Mouse (Mus musculus) layer of hippocampus, adult 18-20 months (tissue): ENCODE measurements around the gene Nol4l. TPM values are rescaled to one million over a fixed set of nuclear protein-coding genes. Genes with fewer than 3 reads are reported as not detected.
"Not testable (repeated sequence)": the region's sequence is repeated elsewhere in the genome, so short reads cannot be mapped to it uniquely, and the experiment has no call there.

Experiments
- DNase-seq, 2 experiments: peaks; one replicate each; pipeline ENCODE4 v3.0.0; 2022; ENCODE audit warnings: low spot score in 2 of 2
- total RNA-seq, 2 experiments: library from RNA; stranded (reverse); gene quantifications; 2 replicates each; pipeline ENCODE4 v1.2.3; 2021

Gene Nol4l
- total RNA-seq, 2 experiments from 2014 or later = 46.5 to 48.1 TPM

DNA sequence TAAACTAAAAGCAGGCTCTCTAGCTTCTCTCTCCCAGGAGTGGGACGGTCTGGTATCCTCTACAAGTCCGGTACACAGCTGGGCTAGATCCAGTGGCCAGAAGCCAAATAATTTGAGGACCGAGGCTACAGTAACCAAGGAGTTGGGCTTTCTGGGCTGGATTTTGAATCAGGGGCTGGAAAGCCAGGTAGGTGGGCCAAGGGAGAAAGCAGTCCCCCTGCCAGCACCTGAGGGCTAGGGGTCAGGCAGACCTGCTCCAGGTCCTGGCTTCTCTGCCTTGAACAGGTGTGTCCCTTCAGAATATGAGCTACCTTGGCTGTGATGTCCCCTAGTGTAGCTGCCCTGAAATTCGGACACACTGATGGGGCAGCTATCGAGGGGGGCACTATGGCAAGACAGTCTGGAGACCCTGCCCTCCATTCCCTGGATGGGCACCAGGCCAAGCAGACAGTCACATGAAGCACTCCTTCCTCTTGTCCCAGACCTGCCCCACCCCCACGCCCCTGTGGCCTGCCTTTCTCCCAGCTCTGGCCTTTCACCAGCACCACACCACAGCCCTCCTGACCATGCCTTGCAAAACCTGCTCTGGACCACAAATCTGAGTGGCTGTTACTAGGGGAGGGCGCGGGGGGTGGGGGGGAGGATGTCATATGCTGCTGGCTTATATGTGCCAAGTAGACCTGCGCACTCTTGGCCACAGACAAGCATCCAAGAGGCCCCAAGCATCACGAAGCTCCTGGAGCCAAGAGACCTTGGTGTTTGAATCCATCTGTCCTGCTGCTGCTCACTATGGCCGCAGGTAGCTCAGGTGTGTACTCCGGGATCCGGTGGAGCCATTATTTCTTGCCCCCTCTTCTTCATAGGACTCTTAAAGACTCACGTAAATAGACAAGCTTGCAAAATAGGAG, 17.1 kb downstream of the Nol4l start:
- DNase-seq = no peak

DNA sequence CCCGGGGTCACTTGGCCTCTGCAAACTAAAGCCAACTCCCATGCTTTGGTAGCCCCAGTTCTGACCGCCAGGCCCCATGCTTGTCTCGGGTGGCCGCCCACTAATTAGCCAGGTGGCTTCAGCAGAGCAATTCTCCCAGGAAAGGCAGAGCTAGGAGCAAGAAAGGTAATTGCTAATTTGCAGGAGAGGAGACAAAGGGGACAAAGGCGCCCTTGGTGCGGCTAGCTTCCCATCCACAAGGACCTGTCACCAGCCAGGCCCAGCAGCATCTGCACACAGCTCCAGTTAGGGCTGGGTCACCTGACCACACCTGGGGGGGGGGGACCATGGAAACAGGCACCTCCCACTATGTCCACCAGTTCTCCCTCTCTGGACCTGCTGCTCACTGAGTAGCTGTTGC, 18.2 kb downstream of the Nol4l start:
- no peak for DNase-seq

DNA sequence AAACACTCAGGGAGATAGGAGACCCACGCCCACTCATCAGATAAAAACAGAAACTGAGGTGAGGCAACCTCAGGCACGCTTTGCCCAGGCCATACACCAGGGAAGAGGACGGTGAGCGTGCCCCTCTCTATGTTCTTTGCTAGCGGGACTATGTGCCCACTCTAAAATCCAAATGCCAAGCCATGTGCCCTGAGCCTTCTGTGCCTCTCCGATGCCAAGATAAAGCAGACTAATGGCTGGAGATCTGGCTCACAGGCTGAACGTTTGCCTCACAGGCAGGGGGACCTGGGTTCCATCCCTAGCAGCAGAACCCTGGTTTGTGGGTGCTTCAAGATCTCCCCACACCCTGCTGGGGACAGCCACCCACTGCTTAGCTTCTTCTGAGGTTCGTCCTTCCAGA, 19.6 kb downstream of the Nol4l start:
- peak in 1 of 2 experiments; percentile 66 for DNase-seq

DNA sequence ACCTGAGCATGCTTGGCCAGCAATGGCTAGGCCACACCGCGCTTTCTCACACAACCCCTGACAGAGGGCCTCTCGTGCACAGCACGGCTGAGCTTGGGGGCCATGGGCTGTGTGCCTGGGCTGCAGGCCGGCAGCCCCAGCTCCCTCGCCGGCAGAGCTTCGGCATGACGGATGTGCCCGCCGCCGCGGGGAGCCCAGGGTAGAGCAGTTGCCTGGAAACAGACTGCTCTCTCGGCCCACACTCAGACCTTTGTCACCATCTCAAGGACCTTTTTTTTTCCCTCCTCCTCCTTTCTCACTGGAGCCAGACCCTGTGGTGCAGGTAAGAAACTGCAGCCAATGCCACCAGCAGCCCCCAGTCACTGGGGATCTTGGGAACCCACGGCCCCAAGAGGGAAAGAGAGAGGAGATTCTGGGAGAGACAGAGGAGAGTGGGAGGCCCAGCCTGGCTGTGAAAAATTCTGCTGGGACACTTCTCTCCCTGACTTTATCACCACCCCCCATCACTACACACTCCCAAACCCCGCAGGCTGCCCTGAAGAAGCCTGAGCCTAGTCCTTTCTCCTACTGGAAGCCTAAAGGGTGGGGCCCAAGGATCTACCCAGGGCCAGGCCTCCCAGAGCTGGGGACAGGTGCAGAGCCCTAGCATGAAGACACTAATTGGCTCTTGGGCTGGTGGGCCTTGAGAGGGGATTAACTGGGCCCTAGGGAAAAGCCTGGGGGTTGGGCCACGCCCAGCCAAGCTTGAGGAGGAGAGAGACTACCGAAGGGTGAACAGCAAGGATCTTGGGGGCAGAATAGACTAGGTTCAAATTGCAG, 20.4 kb downstream of the Nol4l start:
- no peak for DNase-seq

DNA sequence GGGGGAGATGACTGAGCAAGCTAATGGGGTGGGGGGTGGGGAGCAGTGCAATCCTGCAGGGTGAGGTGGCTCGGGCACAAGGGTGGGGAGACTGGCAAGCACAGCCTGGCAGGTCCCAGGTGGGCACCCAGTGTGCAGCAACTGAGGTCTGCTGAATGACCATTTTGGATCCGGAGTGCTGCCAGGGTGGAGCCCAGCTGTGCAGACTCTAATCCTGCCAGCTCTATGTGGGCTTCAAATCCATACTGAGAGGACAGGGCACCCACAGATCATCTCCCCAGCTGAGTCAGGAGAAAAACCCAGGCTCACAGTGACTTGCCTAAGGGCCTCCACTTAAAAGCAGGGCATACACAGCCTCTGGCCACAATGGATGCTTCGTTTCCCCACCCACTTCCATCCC, 21.4 kb downstream of the Nol4l start:
- DNase-seq = no peak

DNA sequence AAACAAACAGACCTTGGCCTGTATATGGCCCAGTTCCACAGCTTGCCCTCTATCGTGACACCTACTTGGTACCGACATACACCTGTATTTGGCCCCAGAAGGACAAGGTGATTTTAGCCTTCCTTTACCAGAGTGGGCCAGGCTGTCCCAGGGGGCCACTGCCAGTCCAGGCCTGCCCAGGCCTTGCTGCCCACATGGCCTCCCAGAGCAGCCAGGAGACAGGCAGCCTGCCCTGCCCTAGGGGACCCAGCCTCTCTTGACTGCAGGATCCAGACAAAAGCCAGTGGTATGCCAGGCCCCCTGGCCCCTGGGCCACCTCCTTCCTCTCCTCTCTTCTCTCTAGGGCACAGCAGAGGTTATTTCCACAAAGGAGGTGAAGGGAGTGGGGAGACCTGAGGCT, 21.8 kb downstream of the Nol4l start:
- no peak for DNase-seq

DNA sequence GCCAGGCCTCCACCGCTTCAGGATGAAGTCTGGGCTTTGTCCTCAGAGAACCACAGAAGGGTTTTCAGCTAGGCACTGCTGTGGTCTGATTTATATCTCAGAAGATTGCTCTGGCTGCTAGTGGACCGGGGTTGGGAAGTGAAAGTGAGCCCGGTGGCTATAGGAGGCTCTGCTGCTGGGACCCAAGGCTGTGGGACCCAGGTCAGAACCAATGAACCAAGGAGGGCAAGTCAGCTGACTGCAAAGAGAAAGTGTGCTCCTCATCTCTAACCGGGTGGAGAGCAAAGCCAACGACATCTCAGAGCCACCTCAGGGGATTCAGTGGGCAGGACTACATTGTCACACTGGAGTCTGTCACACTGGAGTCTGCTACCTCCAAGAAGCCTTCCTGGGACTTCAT, 23.4 kb downstream of the Nol4l start:
- no peak for DNase-seq

DNA sequence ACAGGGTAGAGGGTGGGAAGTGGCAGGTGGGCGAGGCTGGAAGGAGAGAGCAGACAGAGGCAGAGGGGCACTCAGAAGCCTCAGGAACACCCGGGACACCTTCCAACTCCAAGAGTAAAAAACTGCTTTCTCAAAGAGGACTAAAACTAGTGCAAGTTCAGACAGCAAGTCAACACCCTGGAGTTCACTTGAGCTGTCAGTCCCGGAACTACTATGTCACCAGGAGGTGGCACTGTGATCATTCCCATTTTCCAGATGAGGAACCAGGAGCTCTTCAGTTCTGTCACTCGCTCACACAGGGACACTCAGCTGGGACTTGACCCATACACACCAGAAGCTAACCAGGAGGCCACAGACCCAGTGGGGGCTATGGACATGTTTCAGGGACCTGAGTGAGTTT, 30.6 kb downstream of the Nol4l start:
- peak in 1 of 2 experiments; percentile 68 for DNase-seq

DNA sequence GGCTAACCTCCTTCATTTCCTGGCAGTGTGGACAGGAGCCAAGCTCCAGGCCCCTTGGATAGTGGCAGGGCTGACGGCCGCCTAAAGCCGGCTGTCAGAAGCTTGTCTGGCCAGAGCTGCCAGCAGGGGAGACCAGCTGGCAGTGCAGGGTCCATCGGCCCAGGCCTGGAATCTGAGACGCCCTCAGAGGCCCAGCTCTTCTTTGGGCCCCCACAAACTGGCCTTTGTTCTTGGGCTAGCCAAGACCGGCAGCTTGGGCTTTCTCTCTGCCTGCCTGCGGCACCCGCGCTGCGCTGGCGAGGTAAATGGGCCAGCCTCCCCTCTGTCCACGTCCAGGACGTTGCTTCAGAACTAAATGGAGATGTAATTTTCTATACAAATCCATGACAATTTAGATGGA, 32.9 kb downstream of the Nol4l start:
- DNase-seq = no peak

DNA sequence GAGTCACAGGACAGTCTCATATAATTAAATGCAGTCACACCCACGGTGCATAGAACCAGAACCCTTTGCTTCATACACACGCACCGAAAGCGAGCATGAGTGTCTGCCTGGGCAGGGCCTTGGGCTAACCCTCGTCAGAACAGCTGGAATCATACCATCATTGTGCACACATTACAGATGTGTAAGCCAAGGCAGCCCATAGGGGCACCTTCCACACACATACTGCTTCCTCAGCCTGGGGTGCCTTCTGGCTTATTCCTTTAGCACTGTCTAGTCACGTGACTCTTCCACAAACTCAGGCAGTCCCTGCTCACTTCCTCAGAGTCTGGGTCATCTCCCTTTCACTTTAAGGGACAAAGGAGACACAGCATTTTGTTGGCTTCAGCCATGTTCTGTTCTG, 33.5 kb downstream of the Nol4l start:
- DNase-seq = no peak

DNA sequence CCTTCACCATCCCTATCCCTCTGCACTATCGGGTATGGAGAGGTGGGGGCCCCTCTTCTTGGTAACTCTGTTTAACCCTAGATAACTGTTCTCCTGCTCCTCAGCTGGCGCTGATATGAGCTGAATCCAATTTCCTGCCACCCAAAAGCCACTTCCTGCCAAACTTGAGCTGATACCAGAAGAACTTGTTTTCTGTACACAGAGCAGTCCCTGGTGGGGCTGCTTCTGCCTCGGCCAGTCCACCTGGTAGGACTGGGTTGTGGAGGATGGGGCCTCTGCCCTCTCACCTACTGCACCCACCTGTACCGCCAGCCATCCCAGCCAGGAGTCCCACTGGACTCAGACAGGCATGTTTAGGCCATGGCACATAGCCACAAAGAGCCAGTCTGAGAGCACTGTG, 34.0 kb downstream of the Nol4l start:
- no peak for DNase-seq

DNA sequence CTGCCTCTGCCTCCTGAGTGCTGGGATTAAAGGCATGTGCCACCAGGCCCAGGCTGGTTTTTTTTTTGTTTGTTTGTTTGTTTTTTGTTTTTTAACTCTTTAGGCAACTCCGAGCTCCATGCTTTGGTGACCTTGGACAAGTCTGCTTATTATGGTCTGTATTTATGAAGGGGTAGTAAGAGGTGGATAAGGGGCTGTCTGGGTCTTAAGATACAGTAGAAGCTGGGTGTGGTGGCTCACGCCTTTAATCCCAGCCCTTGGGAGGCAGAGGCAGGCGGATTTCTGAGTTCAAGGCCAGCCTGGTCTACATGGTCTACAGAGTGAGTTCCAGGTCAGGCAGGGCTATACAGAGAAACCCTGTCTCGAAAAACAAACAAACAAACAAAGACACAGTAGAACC, 34.4 kb downstream of the Nol4l start:
- not testable (repeated sequence) for DNase-seq

DNA sequence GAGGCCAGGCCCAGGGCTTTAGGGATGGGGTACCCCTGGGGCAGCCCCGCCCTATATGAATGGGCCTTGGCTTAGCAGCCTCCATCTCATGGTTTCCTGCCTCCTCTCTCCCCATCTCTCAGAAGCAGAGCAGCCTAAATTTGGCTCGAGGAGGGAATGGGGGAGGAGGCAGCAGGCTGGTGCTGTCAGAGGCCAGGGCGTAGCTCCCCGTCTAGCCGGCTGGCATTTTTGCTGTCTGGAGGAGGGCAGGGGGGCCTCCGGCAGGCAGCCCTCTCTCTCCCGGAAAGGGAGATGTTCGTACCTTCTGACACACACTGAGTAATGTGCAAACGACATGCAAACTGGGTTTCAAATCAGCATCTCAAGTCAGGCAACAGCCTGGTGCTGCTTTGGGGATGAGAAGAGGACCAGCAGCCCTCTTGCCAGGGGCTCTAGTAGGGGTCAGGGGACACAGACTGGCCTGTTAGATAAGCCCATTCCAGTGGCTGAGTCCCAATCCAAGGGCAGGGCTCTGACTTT, 35.4 kb downstream of the Nol4l start:
- peak in 1 of 2 experiments; percentile 57 for DNase-seq

DNA sequence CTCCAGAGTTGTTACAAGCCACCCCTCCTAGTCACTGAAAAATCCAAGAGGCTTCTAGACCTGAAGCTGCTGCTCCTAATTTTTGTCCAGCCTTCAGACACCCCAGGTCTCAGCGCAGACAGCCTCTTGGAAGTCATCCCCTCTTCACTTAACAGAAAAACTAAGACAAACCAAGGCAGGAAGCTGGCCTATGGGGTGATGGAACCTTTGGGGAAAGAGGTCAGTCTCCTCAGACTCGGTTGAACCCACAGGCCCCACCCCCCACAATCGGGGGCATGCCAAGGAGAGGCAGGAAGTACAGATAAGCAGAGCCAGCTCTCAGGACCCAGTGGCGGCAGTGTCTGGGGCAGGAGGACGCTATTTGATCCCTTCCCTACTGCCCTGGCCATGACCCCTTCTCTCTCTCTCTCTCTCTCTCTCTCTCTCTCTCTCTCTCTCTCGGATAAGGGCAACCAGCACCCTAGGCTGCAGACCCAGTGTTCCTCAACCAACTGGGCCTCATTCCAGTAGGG, 35.9 kb downstream of the Nol4l start:
- no peak for DNase-seq

DNA sequence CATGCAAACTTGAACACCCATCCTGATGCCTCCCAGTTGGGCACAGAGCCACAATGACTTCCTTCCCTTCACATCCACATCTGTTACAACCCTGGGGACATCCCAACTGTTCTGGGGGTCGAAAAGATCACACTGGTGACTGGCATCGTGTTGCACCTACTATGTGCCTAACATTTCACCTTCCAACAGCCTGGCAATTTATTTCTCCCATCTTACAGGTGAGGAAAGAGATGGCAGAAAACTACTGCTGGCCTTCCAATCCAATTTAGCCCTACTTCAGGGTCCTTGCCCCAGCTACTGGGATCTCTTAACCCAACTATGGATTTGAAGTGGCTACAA, 36.4 kb downstream of the Nol4l start:
- no peak for DNase-seq

DNA sequence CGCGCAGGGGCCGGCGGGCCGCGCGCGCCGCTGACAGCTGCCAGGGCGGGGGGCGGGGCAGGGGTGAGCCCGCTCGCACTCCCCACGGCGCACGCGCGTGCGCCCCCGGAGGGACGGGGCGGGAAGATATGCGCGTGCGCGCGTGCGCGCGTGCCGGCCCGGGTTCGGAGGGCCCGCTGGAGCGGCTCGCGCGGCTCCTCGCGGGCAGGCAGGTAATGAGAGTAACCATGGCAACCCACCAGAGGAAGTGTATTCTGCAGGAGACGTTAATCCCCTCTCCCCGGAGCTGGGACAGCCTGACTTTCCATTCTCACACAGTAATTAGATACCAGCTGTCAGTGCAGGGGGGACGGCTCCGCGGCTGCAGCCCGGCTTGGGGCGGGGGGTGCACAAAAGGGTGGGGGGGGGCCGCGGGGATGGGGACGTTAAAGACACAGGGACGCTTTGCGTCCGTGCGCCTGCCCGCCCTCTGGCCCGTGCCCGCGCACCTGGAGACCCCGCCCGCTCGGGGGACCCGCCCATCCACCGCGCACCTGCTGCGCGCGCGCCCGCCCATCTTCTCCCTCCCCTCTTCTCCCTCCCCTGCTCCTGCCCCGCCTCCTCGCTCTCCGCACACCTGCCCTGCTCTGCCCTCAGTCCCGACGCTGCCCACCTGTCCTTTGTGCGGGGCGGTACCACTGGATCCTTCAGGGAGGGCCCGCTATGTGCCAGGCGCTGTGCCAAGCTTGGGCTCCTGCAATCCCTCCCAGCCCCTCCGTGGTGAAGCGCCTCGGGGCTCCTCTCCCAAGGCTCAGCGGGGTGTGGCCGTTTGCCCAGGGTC, 37.0 kb downstream of the Nol4l start, which contains the start of gene 4930404H24Rik:
TSS of gene 4930404H24Rik (plus strand) at position 218 of the 820 bp plus-strand sequence.
- DNase-seq = peak in 1 of 2 experiments; percentile 72

DNA sequence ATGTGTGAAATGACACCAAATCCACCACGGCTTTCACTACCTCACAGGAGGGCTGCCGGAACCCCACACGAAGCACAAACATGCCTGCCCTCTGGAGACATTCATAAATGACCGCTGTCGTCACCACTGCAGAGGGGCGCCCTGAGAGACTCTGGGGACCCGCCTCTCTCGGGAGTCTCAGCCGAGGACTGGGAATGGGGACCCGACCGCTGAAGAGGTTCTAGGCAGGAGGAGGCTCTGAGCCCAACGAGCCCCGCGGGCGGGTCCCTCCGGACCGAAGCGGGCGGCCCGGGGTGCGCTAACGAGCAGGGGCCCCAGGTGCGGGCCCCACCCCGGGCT, 37.6 kb downstream of the Nol4l start:
- no peak for DNase-seq

DNA sequence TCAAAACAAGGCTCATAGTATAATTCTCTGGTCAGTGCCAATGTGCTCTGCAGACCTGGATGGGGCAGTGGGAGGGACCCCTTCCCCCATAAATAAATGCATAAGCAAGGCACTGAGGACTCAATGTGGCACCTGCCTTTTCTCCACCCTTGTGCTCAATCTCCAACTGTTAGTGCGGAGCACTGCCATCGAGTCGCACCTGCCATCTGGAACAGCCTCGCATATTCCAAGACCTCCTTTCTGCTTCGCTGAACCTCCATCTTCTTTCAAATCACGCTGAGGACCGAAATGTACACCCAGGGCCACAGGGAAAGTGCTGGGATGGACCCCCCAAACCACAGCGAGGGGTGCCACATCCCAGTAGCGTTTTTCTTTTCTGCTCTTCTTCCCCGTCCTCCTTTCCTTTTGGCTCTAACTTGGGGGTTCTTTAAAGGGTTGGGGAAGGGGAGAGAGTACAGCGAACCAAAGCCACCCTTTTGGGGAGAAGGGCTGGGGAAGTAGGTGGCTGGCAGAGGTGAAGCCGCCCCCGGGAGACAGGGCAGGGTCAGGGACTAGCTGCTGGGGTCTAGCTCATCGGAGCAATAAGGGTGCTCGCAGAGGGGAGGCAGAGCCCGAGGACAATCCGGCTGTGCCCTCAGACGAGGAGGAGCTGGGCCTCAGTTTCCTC, 38.1 kb downstream of the Nol4l start:
- no peak for DNase-seq

DNA sequence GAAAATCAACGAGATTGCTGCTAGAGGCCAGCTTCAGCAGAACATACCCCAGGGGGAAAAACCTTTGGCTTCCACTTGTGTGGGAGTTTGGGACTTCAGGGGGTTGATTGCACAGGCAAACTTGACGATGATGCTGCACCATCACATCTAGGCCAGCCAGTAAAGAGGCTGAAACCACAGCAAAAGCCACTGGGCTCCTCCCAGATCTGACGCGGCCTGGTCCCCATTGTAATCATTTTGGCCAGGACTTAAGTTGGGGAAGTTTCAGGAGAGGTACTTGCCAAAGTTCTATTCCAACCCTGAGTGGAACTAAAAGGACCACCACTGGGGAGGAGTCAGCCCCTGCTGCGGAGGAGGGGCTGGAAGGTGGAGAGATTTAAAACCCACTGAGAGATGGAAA, 38.8 kb downstream of the Nol4l start:
- DNase-seq = no peak

DNA sequence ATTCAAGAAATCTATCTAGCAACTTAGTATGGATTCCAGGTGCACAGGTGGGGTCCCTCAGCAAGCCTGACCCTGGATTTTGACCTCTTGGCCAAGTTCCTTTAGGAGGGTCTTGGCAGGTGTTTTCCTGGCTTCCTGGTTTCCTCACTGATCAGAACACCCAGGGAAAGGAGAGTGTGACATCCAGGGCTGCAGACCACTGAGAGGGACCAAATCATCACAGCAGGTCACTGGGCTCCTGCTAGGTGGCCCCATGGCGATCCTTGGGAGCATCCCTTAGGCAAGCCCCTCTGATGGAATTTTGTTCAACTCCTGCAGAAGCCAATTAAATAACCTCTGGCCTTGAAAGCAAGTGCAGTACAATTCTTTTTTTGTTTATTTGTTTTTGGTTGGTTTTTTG, 39.7 kb downstream of the Nol4l start:
- no peak for DNase-seq

DNA sequence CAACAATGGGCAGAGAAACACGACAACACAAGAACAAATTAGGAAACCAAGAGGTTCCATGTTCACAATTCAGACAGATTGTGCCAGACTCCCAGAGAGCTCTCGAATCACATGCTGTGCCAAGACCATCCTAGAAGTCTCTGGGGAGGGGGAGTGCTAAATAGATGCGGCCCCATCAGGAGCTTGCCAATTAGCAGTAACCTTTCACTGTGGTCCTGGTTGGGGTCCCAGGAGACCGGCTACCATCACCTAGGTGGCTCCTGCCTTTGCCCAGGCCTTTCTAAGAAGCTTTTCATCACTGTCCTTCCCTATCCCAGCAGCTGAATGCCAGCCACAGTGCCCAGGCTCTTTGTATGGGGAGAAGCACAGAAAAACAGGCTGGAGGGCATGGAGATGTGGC, 45.7 kb downstream of the Nol4l start:
- no peak for DNase-seq
